Mouse (Mus musculus): ENCODE measurements around the gene Golga7b. TPM values are rescaled to one million over a fixed set of nuclear protein-coding genes. Genes with fewer than 3 reads are reported as not detected.

Gene Golga7b
- polyA plus RNA-seq, 1 experiment from 2014 or later = 1.0 TPM

DNA sequence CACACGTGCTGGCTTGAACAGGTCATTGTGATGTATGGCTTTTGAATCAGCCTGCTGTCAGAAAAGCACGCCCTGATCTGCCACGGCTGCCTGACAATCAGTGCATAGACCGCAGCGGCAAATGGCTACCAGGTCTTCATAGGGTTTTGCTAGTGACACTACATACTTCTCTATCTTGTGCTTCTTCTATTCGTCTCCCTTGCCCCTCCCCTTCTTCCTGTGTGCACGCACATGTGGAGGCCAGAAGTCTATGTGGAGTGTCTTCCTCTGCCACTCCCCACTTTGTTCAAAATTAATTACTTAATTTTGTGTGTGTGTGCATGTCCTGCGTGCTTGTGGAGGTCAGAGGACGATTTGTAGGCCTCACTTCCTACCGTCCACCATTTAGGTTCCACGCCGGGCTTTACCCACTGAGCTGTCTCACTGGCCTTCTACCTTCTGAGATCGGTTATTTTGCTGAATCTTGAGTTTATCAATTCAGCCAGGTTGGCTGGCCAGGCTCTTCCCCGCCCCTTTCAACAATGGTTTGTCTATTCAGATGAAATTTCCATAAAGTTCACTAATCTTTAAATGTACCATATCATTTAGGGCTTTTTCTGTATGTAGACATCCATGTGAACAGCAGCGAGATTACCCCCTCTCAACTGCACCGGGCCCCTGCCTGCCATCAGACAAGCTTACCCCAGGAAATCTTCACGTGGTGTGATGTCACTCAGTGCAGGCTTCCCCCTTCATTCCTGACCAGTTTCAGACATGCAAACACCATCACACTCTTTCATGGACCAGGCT lies 17.7 kb upstream of the Golga7b start:
- Histone ChIP-seq H3K27me3 (ENCODE audit: poor library complexity, severe bottlenecking) (0 out of 2 replicates have a peak, but pooled peaks cover 3% of the 10 kb centered on the region), H3K4me3 (no peak overlapping the region), H3K4me1 (no peaks in the 10 kb centered on the region), H3K9me3 (no peaks in the 10 kb centered on the region), H3K36me3 (replicated peaks) (no peaks in the 10 kb centered on the region), H3K27ac (no peak overlapping the region)
- no peak for DNase-seq (ENCODE audit: extremely low spot score, low spot score)
- WGBS = 83% methylated on average over 17 of the region's 17 CpGs

DNA sequence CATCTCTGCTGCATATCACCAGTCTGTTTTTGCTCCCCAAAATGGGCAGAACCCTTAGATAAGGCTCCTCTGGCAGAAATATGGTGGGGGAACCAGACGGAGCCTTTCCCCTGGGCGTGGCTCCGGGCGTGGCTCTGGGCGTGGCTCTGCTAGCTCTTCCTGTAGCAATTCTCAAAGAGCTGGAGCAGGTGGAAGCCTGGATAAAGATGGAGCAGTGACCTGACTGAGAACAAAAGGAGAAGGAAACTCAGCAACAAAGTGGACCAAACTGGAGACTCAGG lies 17.1 kb upstream of the Golga7b start:
- H3K4me3 ChIP-seq = no peak overlapping the region
- no peak overlapping the region for H3K27ac ChIP-seq
- H3K9me3 ChIP-seq = no peaks in the 10 kb centered on the region
- 0 out of 2 replicates have a peak, but pooled peaks cover under 1% of the 10 kb centered on the region for H3K27me3 ChIP-seq (ENCODE audit: poor library complexity, severe bottlenecking)
- WGBS = 80% methylated on average over 5 of the region's 5 CpGs
- no peaks in the 10 kb centered on the region for H3K36me3 ChIP-seq (replicated peaks)
- DNase-seq (ENCODE audit: extremely low spot score, low spot score) = no peak
- H3K4me1 ChIP-seq = no peaks in the 10 kb centered on the region

DNA sequence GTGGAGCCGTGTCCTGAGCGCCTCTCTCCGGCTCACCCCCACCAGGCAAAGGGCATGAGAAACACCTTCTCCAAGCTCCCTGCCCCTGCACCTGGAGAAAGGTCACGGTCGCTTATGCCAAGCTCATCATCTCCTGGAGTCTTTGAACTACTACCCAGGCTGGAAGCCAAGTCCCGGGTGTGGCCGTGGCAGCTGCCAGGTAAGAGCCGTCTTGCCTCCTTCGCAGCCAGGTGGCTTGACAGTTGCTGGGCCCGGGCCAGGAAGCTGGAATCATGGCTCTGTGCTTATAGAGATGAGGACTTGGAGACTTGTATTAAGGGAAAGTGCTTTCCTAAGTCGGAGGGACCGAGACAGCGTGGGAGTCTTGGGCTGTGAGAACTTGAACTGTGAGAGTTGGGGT lies 16.4 kb upstream of the Golga7b start:
- no peaks in the 10 kb centered on the region for H3K36me3 ChIP-seq (replicated peaks)

DNA sequence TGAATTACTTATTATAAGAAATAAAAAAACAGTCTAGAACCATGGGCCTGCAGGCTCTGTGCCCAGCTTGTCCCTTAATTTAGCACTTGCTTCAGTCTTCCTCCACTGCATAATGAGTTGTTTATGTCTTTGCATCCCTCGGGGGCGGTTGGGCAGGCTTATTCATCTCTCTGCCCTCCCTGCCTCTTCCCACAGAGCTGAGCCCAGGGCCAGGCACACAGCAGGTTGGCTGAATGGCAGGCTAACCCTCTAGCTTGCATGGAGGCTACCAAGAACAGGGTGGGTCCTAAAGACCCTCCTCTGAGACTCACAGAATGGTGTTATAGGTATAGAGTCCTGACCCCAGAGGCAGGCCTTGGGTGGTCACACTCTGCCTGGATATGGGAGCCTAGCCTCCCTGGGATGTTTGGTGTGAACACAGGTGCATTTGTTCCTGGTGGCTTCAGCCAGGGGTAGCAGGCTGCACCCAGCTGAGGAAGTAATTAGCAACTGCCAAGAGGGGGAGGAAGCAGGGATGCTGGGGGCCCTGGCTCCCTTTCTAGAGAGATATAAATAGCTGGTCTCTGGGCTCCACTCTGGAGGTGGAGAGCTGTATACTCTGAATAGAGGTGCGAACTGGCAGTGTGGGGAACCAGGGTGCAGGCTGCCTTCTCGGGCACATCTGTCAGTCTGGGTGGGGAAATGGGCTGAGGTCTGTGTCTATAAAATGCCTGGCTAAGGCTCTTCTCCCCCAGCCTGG lies 9.6 kb upstream of the Golga7b start:
- H3K4me3 ChIP-seq = no peak overlapping the region
- WGBS = 21% methylated on average over 4 of the region's 4 CpGs
- peaks cover 19% of the 10 kb centered on the region for H3K4me1 ChIP-seq
- DNase-seq (ENCODE audit: extremely low spot score, low spot score) = no peak
- no peaks in the 10 kb centered on the region for H3K27me3 ChIP-seq (ENCODE audit: poor library complexity, severe bottlenecking)
- no peaks in the 10 kb centered on the region for H3K9me3 ChIP-seq
- peak overlapping the region; percentile 13; the same call in 1 of the 2 replicates for H3K27ac ChIP-seq
- no peaks in the 10 kb centered on the region for H3K36me3 ChIP-seq (replicated peaks)

More for the DNA sequence above, 16.4 kb upstream of the Golga7b start:
- Histone ChIP-seq H3K27ac (no peak overlapping the region), H3K9me3 (no peaks in the 10 kb centered on the region), H3K4me3 (no peak overlapping the region), H3K27me3 (ENCODE audit: poor library complexity, severe bottlenecking) (no peaks in the 10 kb centered on the region), H3K4me1 (no peaks in the 10 kb centered on the region)
- 92% methylated on average over 13 of the region's 13 CpGs for WGBS
- DNase-seq (ENCODE audit: extremely low spot score, low spot score) = no peak

DNA sequence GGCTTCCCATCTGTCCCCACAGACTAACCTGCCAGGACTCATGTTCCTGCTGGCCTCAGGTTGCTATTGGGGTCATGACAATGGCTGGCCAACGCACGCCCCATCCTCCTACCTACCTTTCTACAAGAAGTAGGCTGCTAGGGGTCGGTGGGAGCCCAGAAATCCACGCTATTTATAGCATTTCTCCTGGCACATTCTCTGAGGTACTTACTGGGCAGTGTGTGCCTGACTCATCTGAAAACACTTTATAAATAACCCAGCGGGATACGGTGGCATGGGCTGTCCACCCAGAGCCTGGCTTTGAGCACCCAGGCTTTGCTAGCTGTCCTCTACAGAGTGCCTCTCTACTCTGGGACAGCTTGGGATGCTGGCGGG lies 9.0 kb upstream of the Golga7b start:
- 71% methylated on average over 7 of the region's 7 CpGs for WGBS
- H3K4me3 ChIP-seq = no peak overlapping the region
- no peak for DNase-seq (ENCODE audit: extremely low spot score, low spot score)
- H3K27ac ChIP-seq = peak overlapping the region; percentile 13; the same call in 1 of the 2 replicates
- H3K9me3 ChIP-seq = no peaks in the 10 kb centered on the region
- no peaks in the 10 kb centered on the region for H3K36me3 ChIP-seq (replicated peaks)
- H3K4me1 ChIP-seq = peaks cover 19% of the 10 kb centered on the region
- H3K27me3 ChIP-seq (ENCODE audit: poor library complexity, severe bottlenecking) = no peaks in the 10 kb centered on the region

DNA sequence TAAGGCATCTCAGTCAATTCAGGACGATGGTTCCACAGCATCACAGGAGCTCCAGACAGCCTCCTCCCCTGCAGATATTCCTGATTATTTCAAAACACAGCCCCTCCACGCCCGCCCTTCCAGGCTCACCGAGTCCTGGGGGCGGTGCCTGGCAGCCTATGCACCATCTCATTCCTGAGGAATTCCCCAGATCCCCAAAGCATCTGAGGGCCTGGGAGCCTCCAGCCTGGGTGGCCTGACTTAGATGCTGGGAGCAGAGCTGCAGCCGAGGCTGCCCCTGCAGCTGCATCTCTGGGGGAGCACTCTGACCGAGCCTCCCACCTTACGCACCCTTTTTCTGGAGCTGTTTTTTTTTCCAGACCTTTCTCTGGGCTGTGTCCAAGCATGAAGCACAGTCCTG lies 6.5 kb upstream of the Golga7b start:
- 65% methylated on average over 8 of the region's 8 CpGs for WGBS
- H3K4me1 ChIP-seq = peaks cover 19% of the 10 kb centered on the region
- DNase-seq (ENCODE audit: extremely low spot score, low spot score) = no peak
- no peaks in the 10 kb centered on the region for H3K27me3 ChIP-seq (ENCODE audit: poor library complexity, severe bottlenecking)
- H3K9me3 ChIP-seq = no peaks in the 10 kb centered on the region
- H3K36me3 ChIP-seq (replicated peaks) = no peaks in the 10 kb centered on the region
- H3K27ac ChIP-seq = no peak overlapping the region
- H3K4me3 ChIP-seq = no peak overlapping the region

DNA sequence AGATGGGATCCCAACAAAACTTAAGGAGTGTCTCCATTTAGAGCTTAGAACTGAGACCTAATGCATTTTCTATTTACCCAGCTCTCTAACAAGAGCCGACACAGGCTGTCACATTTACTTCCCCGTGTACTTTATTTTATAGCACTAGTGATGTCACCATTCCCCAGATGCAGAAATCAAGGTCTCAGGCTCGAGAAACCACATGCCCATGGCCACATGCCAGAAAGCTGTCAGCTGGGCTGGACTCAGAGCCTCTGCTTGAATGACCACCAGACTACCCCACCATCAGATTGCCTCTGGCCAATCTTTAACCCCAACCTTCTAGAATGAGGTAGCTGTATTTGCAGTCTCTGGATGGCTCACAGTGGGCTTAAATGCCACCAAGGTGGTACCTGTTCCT lies 4.0 kb upstream of the Golga7b start:
- H3K4me3 ChIP-seq = no peak overlapping the region
- 75% methylated on average over 3 of the region's 3 CpGs for WGBS
- H3K36me3 ChIP-seq (replicated peaks) = no peaks in the 10 kb centered on the region
- H3K4me1 ChIP-seq = peaks cover 9% of the 10 kb centered on the region
- no peaks in the 10 kb centered on the region for H3K9me3 ChIP-seq
- H3K27ac ChIP-seq = no peak overlapping the region
- no peaks in the 10 kb centered on the region for H3K27me3 ChIP-seq (ENCODE audit: poor library complexity, severe bottlenecking)
- DNase-seq (ENCODE audit: extremely low spot score, low spot score) = no peak

DNA sequence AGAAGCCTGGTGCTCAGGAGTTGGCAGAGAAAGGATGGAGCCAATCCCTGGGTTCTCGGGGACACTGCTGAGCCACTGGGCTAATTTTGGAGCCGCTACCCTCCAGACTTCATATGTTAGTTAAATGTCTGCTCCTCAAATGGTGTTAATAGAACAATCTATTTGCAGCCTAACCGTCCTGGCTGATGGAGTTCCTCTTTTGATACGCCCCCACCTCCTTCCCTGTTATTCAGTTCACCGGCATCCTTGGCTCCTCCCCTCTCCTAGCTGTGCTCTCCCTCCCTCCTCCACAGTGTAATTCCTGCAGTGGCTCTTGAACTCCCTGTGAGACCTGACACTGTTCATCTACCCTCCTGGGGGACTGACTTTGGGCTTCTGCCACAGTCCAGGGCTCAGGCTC lies 748 bp upstream of the Golga7b start:
- no peak overlapping the region for H3K4me3 ChIP-seq
- H3K36me3 ChIP-seq (replicated peaks) = no peaks in the 10 kb centered on the region
- H3K27ac ChIP-seq = no peak overlapping the region
- H3K9me3 ChIP-seq = no peaks in the 10 kb centered on the region
- no peak for DNase-seq (ENCODE audit: extremely low spot score, low spot score)
- H3K27me3 ChIP-seq (ENCODE audit: poor library complexity, severe bottlenecking) = no peaks in the 10 kb centered on the region
- peaks cover 4% of the 10 kb centered on the region; the same call in 1 of the 2 replicates for H3K4me1 ChIP-seq
- 60% methylated on average over 5 of the region's 5 CpGs for WGBS

DNA sequence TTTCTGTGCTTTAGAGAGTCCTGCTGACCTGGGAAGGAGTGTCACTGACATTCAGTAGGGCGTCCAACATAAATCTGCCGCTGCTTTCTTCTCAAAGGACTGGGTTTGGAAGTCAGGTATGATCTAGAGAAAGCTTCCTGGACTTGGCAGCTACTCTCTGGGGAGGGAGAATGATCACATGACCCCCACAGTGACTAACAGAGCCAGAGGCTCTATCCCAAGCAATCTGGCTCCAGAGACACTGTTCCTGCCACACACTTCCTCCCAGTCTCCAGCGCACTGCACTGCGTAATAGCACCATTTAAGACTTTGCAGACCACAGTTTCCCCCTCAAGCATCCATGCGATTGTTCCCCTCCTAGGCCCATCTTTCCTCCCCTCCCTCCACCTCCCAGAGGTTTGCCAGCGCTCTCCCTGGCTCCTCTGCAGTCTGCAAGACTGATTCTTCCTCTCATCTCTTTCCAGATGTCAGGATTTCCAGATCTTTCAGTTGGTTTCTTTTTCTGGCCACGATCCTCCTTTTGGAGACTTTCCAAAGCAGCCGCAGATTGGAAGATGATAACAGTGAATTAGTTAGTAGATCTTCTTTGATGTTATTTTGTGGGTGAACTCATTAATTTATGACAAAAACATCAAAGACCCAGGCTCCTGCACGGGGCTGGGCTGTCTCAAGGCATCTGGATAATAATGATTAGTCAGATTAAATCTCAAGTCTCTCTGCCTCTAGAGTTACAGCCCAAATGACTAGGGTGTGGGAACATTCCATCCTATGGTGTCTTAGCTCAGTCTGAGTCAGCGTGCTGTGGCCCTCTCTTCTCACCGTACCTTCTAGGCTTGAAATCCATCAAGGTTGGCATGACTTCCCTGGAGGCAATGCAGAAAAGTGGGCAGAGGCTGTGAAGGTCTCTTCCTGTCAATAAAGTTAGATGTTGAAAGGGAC lies 2.9 kb downstream of the Golga7b start:
- Histone ChIP-seq H3K27me3 (ENCODE audit: poor library complexity, severe bottlenecking) (peaks cover 22% of the 10 kb centered on the region), H3K9me3 (no peaks in the 10 kb centered on the region), H3K4me3 (no peak overlapping the region), H3K27ac (no peak overlapping the region), H3K36me3 (replicated peaks) (no peaks in the 10 kb centered on the region), H3K4me1 (peaks cover 2% of the 10 kb centered on the region)
- no peak for DNase-seq (ENCODE audit: extremely low spot score, low spot score)
- WGBS = 81% methylated on average over 11 of the region's 11 CpGs

DNA sequence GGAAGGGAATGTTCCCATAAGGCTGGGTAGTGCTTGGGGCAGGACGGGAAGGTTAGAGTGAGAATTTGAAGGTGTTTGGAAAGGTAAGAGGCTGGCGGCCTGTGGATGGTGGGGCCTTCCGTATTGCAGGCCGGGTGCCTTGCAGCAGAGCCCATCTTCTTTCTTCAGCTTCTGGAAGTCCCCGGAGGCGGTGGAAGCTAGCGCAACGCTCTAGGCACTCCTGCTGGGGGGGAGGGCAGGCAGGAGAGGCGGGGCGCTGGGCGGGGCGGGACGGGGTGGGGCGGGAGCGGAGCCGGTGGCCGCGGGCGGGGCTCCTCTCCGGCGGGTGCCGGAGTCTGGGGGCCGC lies 8.0 kb downstream of the Golga7b start:
- H3K9me3 ChIP-seq = no peaks in the 10 kb centered on the region
- H3K4me3 ChIP-seq = peak overlapping the region; percentile 58
- peaks cover 31% of the 10 kb centered on the region for H3K27me3 ChIP-seq (ENCODE audit: poor library complexity, severe bottlenecking)
- DNase-seq (ENCODE audit: extremely low spot score, low spot score) = no peak
- WGBS = under 1% methylated on average over 15 of the region's 23 CpGs
- peaks cover 14% of the 10 kb centered on the region for H3K4me1 ChIP-seq
- H3K27ac ChIP-seq = peak overlapping the region; percentile 20; the same call in 1 of the 2 replicates
- no peaks in the 10 kb centered on the region for H3K36me3 ChIP-seq (replicated peaks)

DNA sequence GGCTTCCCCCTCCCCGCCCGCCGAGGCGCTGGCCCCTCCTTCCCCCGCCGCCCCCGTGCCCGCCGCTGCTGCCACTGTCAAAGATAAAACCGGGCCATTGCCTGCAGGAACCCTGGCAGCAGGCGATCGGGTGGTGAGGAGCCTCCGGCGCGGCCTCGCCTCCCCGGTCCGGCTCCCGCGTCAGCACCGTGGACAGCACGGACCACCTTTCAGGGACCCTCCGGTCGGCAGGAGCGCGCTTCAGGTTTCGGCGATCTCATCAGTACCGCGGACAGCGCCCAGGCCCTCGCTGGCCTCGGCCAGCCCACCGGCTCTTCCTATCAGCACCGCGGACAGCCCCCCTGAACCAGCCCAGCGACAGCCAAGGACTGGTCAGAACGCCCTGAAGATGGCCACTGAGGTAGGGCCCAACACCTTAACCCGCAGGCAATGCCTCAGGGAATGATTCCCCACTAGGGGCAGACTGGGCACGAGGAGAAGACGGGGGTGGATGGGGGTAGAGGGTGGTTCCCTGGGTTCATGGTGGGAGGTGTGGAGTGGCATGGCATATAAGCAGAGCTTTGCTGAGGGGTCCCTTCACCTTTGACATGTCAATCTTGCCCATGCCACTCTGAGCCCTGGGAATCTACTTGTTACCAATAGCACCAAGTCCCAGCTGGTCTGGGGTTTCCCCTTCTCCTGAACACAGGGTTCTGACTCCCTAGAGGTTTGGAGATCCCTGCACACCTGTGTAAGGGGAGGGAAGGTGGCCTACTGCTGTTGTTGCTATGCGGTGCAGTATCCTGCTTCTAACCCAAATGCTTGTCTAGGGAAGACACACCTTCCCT lies 8.6 kb downstream of the Golga7b start:
- Histone ChIP-seq H3K36me3 (replicated peaks) (no peaks in the 10 kb centered on the region), H3K27me3 (ENCODE audit: poor library complexity, severe bottlenecking) (peaks cover 31% of the 10 kb centered on the region), H3K4me1 (peaks cover 14% of the 10 kb centered on the region), H3K9me3 (no peaks in the 10 kb centered on the region), H3K27ac (peak overlapping the region; percentile 20; the same call in 1 of the 2 replicates), H3K4me3 (peak overlapping the region; percentile 58)
- peak; percentile 92 for DNase-seq (ENCODE audit: extremely low spot score, low spot score)
- WGBS = 4% methylated on average over 37 of the region's 42 CpGs

DNA sequence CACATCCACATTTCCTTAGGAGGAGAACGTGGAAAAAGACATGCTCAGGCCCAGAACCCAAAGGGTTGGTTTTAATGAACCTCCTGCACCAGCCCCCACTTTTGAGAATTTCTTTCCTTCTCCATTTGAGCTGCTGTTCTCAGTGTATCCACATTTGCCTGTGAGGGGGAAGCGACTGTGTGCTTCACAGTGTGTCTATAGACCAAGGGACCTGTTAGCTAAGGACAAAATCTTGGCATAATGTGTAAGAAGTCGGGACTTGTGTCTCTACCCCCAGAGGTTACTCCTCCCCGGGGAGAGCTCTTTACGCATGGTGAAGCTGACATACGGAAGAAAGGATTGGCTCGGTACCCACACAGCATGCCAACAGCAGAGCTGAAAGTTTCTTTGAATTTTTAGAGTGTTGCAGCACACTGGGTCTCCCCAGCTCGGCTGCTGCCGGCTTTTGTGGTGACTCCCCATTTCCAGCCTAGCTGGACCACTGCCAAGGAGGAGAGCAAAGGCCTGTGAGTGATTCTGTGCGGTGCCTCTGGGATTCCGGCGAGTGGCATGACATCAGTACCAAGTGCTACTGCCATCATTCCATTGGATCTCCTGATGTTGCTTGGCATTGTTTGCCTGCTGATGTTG lies 9.4 kb downstream of the Golga7b start:
- 89% methylated on average over 12 of the region's 12 CpGs for WGBS

More for the DNA sequence above, 9.4 kb downstream of the Golga7b start:
- Histone ChIP-seq H3K27ac (no peak overlapping the region), H3K4me1 (peaks cover 14% of the 10 kb centered on the region), H3K4me3 (no peak overlapping the region), H3K36me3 (replicated peaks) (no peaks in the 10 kb centered on the region), H3K27me3 (ENCODE audit: poor library complexity, severe bottlenecking) (peaks cover 31% of the 10 kb centered on the region), H3K9me3 (no peaks in the 10 kb centered on the region)
- DNase-seq (ENCODE audit: extremely low spot score, low spot score) = no peak

All from forebrain, embryonic 10.5 days (tissue).